Mouse (Mus musculus) ES-Bruce4 (cell line): Measurements from ENCODE around the gene Slc23a2.

Experiments used
- CTCF ChIP-seq: IDR thresholded peaks from one replicate; pipeline ENCODE4 v1.8.1; 2011; ENCODE audit warnings: low read depth, low read length
- EP300 ChIP-seq: IDR thresholded peaks from 2 replicates; pipeline ENCODE4 v1.6.1; 2011; ENCODE audit warnings: low read depth, low read length; ENCODE audit not compliant: insufficient read depth
- POLR2A ChIP-seq: IDR thresholded peaks from one replicate; pipeline ENCODE4 v1.8.1; 2011; ENCODE audit warnings: low read length; ENCODE audit not compliant: insufficient read depth

GRCm38 (mm10) chr2:132146502-132146901 lies 1.6 kb upstream of the Slc23a2 start:
- TF ChIP-seq EP300 (no peak), POLR2A (no peak), CTCF (no peak)
